Mouse (Mus musculus): ENCODE measurements at regions not wholly inside any gene's neighbourhood (a gene's known extent, or its start where the extent isn't known, plus 50 kb on each side); places are given as distances from the start of the nearest gene placed in this dataset.

DNA sequence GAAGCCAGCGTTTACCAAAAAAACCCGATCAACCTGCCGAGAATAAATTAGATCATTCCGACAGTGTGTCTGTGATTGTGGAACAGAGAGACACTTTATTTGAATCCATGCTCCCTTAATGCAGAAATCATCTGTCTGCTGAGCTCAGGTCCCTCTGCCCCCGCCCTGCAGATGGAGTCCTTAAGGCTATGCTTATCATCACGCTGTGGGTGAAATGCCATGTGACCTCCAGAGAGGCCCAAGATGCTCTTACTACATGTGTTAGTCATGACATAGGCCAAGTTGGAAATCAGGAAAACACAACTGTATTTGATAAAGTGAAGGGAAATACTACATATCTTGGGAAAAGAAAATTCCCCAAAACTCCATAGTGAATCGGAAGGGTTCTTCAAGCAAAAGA lies 206.8 kb upstream of the Pfn2 start:
- no peak for TF ChIP-seq CTCF (IDR thresholded peaks at IDR 0.05; ENCODE audit: extremely low read depth, insufficient read length, insufficient replicate concordance, low read depth, low read length)
- no peak for TF ChIP-seq POLR2A (IDR thresholded peaks at IDR 0.05; ENCODE audit: low read depth, low read length)

Measured in small intestine, adult 2 months (tissue).